Mouse (Mus musculus) c-Kit-positive CD71-positive TER-119-negative erythroid progenitor cells, embryonic 14.5 days (primary cell): ENCODE results near the gene Nanos3.

ENCODE experiments used
- DNase-seq: peaks from one replicate; pipeline ENCODE4 v3.0.0-alpha.2; 2013; ENCODE audit warnings: low read depth

The Nanos3 gene

DNA sequence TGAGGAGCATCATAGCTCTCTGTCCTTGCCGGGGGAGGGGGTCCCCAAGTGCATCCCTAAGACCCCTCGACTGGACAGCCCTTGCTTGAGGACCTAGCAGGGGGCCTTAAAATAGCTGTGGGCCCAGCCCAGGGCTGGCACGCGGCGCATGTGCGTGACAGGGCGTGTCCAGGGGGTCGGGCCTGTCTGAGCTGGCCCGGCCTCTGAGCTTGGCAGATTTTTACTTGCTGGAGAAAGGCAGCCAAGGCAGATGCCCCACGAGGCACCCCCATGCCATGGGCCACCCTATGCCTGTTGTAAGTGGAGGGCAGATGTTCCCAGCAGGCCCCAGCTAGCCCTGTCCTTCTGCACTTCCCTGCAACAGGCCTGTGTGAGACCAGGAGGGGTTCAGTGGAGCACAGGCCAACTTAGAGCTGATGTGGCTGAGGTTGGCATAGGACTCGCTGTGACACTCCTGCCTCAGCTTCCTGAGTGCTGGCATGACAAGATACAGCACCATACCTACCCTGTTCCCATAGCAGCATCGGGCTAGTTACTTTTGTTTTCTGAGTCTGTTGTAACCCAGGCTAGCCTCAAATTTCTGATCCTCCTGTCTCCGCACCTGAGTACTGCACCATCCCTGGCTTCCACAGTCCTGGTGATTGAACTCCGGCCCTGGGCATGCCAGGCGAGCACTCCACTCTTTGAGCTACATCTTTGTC lies 16.7 kb upstream of the Nanos3 start:
- DNase-seq, result no peak

GRCm38 (mm10) chr8:84200652-84201544 lies 15.9 kb upstream of the Nanos3 start:
- DNase-seq, result no peak

GRCm38 (mm10) chr8:84200126-84200555 lies 15.1 kb upstream of the Nanos3 start:
- no peak for DNase-seq

- DNase-seq, result no peak
Observed at GRCm38 (mm10) chr8:84199348-84200125, 14.5 kb upstream of the Nanos3 start.

- DNase-seq, result no peak
Observed at GRCm38 (mm10) chr8:84198871-84199270, 13.9 kb upstream of the Nanos3 start.

GRCm38 (mm10) chr8:84197922-84198774 lies 13.1 kb upstream of the Nanos3 start:
- peak; percentile 86 for DNase-seq

DNA sequence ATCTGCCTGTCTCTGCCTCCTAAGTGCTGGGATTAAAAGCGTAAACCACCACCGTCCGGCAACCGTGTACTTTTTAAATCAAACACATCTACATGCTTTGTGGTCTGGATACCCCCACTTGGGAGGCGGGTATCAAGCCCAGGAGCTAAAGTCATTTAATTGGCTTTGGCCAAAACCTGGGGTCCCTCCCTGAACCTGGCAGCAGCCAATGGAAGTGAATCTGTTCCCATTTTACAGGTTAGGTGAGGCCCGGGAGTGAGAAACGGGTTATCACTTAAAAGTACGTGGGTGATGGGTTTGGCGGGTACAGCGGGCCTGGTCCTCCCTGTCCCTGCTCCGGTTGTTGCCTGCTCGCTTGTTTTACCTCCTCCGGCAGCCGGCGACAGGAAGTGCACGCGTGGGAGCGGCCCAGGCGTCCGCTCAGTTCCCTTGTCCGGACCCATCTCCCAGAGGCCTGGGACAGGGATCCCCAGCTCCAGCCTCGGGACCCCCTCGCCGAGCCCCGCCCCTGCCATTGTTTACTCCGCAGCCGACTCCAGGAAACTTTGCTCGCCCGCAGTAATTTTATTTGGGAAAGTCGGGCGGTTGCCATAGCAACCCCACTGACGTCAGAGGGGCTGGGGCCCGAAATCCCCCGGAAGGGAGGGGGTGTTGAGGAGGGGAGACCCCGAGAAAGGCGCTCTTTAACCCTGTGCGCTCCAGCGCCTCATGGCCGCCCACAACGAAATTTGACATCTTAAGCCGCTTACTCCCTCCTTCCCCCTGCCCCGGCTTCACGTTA lies 12.3 kb upstream of the Nanos3 start:
- no peak for DNase-seq

- no peak for DNase-seq
Observed at GRCm38 (mm10) chr8:84194224-84194743, 9.3 kb upstream of the Nanos3 start.

DNA sequence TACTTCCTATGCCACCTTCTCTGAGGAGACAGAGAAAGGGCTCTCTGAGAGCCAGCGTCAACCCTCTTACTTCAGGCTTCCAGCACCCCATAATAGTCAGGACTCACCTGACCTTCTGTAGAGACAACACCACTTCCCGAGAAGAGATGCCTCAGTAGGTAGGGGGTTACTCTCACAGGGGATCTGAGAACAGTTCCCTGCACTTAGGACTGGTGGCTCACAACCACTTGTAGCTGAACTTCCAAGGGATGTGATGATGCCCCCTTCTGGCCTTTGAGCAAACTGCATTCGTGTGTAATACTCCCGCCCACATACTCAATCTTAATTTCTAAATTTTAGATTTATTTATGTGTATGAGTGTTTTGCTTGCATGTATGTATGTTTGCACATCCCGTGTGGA lies 8.5 kb upstream of the Nanos3 start:
- DNase-seq, result no peak

GRCm38 (mm10) chr8:84193161-84193560 lies 8.1 kb upstream of the Nanos3 start:
- no peak for DNase-seq

GRCm38 (mm10) chr8:84192555-84192954 lies 7.5 kb upstream of the Nanos3 start:
- no peak for DNase-seq

- no peak for DNase-seq
Observed at GRCm38 (mm10) chr8:84192023-84192422, 7.0 kb upstream of the Nanos3 start.

DNA sequence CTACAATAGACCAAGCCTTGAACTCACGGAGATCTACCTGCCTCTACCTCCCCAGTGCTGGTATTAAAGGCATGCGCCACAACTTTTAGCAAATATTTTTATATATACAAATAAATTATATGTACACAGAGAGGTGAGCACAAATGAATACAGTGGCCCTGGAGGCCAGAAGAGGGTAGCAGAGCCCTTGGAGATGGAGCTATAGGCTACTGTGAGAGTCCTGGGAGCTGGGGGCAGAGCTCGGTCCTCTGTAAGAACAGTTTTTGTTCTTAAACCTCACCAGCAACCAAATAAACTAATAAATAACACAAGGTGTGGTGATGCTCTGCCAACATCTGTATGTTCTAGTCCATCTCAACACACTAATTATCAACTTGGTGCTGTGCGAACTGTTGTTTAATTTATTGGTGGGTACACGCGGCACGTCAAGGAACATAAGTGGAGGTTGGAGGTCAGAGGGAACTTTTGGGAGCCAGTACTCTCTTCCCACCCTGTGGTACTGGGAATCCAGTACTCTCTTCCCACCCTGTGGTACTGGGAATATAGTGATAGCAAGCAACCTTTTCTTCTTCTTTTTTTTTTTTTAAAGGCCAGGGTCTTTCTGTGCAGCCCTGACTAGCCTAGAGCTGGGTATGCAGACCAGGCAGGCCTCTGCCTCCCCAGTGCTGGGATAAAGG lies 5.3 kb upstream of the Nanos3 start:
- DNase-seq, result no peak

GRCm38 (mm10) chr8:84189603-84190002 lies 4.6 kb upstream of the Nanos3 start:
- no peak for DNase-seq

DNA sequence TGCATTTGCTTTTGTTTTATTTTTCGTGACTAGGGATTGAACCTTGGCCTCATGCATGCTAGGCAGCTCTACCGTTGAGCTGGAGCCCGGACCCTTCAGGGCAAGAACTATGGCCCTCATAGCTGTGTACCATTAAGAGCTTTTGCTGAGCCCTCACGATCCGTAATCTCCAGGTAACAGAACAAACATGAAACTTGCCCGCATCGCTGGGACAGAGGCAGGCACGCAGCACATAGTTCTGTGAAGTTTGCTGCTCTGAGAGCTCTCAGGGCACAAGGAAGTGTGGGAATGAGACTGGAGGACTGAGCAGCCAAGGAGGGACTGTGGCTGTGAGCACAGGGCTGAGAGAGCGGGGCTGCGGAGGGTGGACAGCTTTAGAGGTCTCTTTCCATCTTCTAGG lies 3.7 kb upstream of the Nanos3 start:
- no peak for DNase-seq

DNA sequence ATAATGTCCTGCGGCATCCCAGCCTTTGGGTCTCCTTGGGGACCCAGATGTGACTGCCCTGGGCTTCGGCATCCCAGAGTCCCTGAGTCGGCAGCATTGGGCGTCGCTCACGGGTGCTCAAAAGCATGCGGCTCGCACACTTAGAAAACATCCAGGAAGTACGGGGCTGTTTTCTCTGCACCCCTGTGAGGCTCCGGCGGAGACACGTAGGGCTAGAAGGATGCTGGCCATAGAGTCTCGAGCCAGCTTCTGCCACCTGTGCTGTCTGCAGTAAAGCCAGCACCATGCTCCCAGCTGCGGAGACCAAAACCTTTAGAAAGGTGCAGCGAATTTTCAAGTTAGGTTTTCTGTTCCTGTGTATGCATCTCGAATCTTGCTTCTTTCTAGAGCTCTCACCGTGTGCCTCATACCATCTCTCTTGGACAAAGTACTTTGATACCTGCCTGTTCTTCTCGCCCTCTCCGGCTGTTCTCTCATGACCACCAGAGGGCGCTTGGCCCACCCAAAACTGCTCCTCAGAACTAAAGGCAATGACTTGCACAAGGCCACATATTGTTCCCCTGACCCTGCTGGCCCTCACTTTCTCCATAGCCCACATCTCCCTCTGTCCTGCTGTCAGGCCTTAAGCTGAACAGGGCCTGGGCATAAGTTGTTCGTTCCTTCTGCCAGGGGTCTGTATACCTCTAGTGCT lies 2.2 kb upstream of the Nanos3 start:
- peak; percentile 83 for DNase-seq

- DNase-seq, result no peak
Observed at GRCm38 (mm10) chr8:84186547-84186946, 1.5 kb upstream of the Nanos3 start.

DNA sequence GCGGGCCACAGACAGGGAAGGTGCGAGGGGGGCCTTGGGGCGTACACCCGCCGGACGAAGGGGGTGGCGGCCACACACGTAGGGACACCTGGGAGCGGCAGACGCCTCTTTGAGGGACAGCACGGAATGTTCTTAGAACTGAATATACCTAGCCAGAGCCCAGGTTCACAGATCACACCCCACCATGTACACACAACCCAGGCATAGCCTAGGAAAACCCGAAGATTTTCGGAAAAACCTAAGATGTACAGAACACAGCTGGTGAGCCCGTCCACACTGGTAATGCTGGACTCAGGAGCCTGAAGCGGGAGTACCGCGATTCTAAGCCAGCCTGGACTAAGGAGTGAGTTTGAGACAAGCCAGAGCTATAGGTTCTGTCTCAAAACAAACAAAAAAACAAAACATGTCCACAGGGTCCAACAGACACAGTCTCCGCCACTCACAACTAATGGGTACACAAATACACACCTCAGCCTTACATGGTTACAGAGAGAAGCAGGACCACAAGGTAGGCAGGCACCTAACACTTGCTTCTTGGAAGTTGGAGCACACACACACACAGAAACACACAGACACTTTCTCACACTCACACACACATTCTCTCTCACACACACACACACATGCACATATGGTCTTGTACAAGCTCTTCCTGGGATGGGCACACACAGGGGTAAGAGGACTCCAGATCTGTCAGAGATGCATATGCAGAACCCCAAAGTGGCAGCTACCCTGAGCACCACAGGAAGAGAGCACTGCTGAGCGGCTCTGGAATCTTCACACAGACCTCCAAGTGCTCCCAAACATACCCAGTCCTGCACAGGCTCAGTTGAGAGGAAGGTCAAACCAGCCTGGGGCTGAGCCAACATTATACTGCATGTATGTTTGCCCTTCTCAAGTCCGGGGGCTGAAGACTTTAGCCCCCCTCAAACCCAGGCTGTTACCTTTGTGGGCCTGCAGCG lies 653 bp downstream of the Nanos3 start:
- no peak for DNase-seq
